Mouse (Mus musculus): ENCODE results near the gene Lrrc1.

DNA sequence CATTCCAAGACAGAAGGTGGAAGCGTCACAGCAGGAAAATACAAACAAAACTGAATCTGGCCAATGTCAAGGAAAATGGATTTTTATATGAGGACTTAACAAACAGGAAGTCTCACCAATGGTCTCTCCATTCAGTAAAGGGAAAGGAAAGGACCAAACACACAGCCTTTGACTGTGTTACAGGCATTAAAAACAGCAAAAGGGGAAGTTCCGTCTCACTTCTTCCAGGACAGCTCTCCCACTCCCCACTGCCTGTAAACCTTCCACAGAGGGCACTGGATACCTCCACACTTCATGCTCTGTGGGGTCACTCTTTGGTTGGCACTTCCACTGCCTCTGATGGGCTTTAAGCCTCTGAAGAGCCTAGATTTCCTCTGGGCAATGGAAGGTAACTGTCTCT, 94.2 kb downstream of the Lrrc1 start:
- TF ChIP-seq EP300 (IDR thresholded peaks at IDR 0.05; ENCODE audit: insufficient read depth, low read depth, low read length): no peak
- TF ChIP-seq CTCF (IDR thresholded peaks at IDR 0.05): no peak
- no peak for TF ChIP-seq POLR2A (IDR thresholded peaks at IDR 0.05; ENCODE audit: insufficient read depth, low read depth, low read length)

Measured in heart, adult 2 months (tissue).